Mouse (Mus musculus): Measurements from ENCODE around the gene Lgals1.

Lgals1 gene

DNA sequence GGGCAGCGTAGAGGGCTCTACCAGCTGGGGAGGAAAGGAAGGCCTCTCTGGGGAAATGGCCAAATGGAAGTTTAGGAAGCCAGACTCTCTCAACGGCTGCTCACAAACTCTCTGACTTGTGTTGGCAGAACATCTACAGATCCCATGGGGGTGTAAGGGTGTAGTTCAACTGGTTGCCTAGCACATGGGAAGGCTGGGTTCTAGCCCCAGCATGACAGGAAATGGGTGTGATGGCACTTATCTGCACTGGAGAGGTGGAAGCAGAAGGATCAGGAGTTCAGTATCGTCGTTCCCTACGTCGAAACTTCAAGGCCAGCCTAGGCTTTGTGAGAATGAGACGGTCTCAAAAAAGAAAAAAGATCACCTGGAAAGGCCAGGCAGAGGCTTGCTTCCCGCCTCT, 17.5 kb upstream of the Lgals1 start:
- WGBS = 88% methylated on average over 8 of the region's 8 CpGs

DNA sequence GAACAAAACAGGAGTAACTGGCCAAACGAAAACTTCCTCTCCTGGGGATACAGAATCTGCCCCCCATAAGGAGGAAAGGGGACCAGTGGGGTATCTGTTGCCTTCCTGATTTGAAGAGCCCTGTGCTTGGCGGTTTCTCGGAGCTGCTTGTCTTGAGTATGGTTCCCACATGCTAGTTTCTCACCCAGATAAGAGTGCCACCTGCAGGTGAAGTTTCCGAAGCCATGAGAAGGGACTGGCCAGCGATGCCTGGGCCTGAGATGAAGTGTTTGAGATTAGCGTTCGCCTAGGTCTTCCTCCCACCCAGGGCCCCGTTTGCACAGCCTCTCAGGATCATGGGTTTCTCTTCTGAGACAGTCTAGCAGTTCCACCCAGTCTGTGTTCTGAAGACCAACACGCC, 14.5 kb upstream of the Lgals1 start:
- WGBS = 35% methylated on average over 9 of the region's 9 CpGs

DNA sequence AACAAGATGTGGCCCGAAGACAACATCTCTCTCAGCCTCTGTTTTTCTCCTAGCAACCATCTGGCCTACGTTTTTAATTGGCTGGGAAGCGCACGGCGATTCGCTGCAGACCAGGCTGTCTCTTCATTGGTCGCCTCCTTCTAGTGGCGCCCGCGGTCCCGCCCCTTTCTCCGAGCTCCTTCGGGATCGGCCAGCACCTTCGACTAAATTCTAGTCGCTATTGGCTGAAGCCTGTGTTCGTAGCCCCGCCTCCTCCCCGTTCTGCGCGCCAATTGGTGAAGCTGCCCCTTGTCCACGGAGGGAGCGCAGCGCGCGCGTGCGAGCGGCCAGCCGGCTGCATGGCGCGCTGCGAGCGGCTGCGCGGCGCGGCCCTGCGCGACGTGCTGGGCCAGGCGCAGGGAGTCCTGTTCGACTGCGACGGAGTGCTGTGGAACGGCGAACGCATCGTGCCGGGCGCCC, 12.9 kb upstream of the Lgals1 start, which contains the start of gene Pdxp:
Gene Pdxp, plus strand, starts transcription at position 288 of the 459 bp plus-strand sequence.
- 1% methylated on average over 51 of the region's 51 CpGs for WGBS

DNA sequence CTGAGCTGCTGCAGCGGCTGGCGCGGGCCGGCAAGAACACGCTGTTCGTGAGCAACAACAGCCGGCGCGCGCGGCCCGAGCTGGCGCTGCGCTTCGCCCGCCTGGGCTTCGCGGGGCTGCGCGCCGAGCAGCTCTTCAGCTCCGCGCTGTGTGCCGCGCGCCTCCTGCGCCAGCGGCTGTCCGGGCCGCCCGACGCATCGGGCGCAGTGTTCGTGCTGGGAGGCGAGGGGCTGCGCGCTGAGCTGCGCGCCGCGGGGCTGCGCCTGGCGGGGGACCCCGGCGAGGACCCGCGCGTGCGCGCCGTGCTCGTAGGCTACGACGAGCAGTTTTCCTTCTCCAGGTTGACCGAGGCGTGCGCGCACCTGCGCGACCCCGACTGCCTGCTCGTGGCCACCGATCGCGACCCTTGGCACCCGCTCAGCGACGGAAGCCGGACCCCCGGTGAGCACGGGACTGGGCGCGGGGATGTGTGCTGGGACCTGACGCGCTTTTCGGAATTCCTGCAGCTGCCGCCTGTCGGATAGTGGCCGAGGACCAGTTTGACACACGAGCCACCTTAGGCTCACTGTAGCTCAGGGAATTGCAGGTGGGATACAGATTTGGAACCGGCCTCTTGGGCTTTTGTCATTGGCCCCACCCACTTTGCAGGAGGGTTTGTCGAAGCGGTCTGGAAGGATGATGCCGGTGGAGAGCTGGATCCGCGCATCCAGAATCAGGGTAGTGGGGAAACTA, 12.3 kb upstream of the Lgals1 start:
- under 1% methylated on average over 87 of the region's 87 CpGs for WGBS

DNA sequence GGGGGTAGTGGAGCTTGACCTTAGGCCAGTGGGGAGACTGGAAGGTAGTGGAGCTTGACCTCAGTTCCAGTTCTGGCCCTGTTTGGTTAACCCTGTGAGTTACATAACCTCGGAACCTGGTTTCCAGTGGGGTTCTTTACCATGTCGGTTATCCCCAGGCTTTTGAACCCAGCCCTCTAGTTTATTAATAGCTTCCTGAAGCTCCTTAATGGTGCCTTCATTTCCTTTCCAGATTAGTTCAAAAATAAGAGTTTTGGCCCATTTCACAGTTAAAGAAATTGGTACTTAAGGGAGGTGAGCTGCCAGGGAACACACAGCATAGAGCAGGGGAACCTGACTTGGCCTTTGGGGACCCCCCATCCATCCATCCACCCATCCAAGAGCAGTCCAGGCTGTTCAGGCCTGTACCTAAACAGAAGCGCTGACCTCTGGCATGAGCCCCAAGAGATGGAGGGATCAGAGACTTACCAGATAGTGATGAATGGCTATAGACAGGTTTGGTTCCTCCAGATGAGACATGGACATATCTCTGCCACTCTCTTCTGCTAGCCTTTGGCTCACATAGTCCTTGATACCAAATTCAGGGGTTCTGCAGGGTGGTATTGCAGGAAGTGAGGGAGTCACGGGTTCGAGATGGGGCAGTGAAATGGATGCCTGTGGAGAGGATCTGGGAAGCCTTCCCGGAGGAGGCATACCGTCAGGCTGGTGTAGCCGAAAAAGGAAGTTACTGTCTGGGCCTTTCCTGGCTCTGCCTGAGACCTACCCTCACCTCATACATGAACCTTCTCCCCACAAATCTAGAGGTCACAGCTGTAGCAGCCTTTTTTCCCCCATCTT, 11.5 kb upstream of the Lgals1 start:
- WGBS = 42% methylated on average over 8 of the region's 8 CpGs

DNA sequence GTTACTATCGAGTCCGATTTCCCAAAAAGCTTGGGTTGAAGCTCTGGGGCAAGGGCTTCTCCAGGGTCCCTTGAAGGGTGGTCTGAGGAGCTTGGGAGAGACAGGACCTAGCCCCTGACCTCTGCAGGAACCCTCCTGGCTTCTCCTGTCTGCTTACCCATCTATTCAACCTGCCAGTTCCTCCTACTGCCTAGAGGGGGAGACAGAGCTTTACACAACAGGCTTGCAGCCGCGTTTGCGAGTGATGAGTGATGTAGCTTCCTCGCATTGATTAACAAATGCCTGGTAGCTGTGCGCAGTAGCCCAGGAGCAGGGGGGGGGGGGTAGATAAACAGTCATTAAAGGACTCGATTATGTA, 10.9 kb upstream of the Lgals1 start:
- WGBS = 9% methylated on average over 8 of the region's 8 CpGs

DNA sequence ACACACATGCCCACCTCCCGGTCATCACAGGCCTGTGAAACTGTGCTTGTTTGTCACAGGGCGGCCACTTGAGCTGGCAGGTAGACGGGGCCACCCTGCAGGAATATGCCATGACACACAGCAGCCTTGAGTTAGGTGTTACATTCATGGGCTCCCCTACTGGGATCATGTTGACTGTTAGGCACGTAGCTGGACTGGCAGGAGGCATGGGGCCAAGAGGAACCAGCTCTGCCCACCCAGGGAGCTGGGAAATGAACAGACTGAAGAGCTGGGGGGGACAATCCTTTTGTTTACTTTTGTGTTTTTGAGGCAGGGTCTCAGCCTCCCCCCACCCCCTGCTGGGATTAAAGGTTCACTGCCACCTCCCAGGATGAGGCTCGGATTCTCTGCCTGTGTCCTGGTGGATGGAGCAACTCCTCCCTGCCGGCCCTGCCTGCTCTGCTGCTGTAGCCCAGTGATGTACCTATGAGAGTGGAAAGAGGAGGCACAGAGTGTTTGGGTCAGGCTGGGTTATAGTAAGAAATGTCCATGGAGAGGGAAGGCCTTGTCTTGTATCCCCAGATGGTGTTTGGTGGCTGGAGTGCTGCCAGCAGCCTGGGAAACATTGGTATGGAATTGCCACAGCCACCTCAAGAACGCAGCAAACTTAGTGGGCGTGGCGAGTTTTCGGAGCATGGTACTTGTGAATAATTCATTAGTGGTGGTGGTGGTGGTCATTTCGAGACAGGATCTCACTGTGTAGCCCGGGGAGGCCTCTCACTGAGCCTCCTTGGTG, 10.3 kb upstream of the Lgals1 start:
- 25% methylated on average over 12 of the region's 12 CpGs for WGBS

DNA sequence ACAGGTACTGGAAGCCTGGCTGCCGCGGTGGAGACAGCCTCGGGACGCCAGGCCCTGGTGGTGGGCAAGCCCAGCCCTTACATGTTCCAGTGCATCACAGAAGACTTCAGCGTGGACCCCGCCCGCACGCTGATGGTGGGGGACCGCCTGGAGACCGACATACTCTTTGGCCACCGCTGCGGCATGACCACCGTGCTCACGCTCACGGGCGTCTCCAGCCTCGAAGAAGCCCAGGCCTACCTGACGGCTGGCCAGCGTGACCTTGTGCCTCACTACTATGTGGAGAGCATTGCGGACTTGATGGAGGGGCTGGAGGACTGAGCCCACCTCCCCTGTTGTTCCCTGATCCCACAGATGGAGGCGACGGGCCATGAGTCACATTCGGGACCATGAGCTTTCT, 8.4 kb upstream of the Lgals1 start:
- WGBS = 91% methylated on average over 23 of the region's 23 CpGs

DNA sequence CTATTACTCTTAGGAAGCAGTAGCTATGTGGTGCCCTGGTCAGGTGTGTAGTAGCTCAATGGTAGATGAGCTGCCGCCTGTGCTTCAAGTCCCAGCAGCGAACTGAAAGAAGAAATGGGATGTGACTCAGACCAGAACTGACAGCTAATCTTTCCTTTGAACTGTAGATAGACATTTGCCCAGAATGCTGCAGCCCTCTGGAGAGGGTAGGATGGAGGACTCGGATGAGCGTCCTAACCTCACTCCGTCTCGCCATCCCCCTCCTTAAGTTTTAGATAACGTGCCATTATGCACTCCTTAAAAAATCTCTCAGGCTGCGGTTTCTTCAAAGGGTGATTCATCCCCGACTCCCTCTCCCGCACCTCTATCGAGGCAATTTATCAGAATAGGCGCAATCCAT, 6.6 kb upstream of the Lgals1 start:
- WGBS = 71% methylated on average over 12 of the region's 12 CpGs

DNA sequence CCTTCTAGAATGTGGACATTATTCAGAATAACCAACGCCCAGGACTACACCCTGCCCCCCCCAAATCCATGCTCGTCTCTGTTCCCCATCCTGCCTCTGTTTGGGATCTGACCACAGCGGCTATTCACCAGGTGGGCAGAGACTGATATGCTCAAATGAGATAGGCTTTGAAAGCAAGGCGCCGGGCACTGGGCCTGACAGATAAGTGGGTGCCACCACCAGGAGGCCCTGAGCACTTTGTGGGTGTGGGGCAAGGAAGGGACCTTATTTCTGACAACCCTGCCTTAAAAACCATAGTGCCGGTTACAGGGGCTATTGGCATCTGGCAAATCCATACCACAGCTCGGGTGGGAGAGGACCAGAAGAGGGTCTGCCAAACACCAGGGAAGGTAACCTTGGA, 3.8 kb upstream of the Lgals1 start:
- WGBS = 90% methylated on average over 7 of the region's 7 CpGs

DNA sequence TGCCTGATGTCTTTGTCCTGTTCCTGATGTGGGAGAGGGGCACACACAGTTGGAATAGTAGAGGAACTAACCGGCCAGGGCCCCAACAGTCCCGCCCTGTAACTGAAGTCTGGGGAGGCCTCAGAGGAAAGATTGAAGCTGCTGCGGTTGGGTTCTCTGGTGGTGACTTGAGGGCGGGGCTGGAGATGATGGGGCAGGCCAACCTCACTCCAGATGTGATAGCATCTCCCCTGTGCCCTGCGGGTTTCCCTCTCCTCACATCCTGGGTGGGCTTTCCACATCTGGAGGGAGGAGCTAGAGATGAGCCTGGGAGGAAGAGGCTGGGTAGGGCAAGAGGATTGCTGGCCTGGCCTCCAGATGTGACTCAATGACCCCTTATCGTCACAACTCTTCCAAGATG, 2.9 kb upstream of the Lgals1 start:
- 88% methylated on average over 6 of the region's 6 CpGs for whole genome bisulfite sequencing

DNA sequence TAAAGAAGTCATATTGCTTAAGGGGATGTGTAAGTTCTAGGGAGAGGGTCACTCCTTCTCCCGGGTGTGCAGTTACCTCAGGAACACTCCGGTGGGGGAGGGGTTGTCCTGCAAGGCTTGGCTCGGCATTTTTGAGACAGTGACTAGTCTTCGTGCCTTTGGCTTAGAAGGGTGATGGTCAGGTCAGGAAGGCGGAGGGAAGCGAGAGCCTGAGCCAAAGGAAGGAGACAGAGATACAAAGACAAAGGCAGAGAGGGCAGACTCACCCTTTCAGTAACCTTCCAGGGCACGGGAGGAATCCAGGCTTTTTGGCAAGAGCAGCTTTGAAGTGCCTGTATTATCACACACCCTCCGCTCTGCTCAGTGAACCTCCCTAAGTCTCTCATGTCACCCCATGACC, 1.4 kb upstream of the Lgals1 start:
- WGBS = 70% methylated on average over 8 of the region's 8 CpGs

DNA sequence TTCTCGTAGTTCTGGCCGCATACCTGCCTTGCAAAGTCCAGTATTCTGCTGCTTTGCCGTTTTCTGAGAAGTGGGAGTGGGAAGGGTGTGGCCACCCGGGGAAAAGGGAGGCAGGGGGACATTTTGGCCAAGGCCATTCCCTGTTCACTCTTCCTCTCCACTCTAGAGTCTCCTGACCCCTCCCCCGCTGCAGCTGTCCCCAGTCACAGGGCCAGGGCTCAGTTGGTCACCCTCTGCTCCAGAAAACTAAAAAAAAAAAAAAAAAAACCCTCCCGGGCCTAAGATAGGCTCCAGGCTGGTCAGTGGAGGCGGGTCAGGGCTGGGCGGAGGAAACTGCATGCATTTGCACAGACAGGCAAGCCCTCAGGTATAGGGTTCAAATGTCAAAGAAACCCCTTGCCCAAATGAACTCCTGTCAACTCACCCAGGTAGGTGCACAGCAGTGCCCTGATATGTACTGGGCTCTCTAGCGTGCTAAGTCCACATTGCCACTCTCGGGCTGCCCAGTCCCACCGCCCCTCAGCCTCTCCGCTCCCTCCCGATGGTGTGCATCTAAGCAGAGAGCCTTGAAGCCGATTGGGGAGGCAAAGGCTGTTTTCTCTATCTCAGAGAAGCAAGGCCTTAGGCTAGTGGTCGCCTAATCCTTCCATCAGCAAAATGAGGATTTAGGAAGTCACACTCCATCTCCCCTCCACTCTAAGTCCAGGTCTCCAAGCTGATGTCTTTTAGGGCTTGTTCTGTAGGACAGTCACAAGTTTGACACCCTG, 679 bp downstream of the Lgals1 start:
- WGBS = 49% methylated on average over 15 of the region's 15 CpGs

DNA sequence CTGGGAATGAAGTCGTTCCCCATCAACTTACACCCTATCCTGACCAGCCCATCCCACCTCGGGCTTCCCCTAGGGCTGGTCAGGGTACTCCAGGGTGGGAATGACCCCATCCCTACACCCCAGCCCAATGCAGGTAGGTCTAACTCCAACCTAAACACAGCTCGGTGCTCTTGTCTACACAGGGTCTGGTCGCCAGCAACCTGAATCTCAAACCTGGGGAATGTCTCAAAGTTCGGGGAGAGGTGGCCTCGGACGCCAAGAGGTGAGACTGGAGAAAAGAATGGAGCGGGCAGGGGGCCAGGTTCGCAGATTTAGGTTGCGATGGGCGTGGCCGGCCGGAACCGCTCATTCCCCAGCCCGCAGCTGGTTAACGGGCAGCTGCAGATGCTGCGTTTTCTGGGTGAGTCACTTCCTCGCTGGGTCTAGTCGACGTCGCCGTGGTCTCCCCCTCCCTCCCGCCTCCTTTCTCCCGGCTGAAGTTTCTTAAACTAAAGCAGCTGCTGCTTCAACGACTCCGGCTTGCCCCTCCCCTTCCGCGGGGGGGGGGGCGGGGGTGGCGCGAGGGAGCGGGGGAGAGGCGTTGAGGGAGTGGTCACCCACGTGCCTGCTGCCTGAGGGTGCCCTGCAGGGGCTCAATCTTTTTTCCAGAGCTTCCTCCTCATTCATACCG, 1.4 kb downstream of the Lgals1 start:
- 1% methylated on average over 33 of the region's 35 CpGs for WGBS

DNA sequence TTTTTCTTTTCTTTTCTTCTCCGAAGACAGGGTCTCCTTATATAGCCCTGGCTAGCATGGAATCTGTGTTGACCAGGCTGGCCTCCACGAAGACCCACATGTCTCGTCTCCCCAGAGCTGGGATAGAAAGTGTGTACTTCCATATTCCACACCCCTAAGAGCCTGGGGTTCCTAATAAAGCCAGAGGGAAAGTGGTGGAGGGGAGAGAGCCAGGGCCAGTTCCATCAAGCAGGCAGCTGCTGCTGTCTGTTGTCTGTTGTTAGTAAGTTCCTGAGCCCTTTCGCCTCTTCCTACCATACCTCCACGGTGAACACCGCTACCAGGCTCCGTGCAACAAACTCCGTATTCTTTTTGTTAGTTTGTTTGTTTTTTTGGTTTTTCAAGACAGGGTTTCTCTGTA, 2.0 kb downstream of the Lgals1 start:
- 60% methylated on average over 8 of the region's 8 CpGs for WGBS

DNA sequence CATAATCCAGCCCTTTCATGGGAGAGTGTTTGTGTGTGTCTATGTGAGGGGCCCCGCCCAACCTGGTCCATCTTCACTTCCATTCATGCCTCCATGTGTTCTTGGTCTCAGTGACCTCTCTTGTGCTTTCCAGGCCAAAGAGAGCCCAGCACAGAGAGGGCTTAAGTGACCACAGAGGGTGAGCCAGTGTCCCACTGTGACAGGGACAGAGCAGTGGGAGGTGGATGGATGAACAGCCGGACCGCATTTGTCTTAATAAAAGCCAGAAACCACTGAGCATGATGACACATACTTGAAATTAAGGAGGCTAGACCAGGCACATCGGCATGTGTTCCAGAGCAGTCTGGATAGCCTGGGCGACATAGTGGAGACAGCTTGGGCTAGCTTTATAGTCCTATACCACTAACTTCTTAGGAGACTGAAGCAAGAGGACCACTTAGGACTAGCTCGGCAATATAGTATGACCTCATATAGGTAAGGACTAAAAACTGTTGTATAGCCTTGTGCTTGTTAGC, 3.7 kb downstream of the Lgals1 start:
- WGBS = 95% methylated on average over 6 of the region's 6 CpGs

DNA sequence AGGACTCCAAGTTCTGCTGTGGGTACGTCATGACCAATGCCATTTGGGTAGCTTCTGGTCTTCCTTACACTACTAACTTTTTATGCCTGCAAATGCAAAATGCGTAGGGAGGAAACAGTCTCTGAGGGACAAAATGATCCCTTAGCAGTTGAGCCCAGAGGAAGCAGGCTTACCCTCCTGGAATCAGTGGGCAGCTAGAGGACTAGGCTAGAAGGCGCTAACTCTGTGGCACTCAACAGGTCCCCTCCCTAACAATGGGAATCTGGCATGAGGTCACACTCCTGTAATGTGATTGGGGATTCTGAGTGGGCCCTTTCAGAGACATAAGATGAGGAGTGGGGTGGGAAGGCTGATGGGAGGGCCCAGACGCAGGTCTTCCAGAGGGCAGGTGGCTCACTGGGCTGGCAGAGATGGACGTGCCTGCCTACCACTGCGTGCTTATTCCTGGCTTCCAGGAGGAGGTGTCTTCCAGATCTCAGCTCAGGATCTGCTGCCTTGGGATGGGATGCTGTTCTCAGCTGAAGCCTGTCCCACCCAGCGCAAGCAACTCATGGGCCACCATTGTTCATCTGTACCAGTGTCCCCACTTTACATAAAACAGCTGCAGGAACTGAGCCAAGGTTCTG, 4.4 kb downstream of the Lgals1 start:
- WGBS = 84% methylated on average over 7 of the region's 7 CpGs

DNA sequence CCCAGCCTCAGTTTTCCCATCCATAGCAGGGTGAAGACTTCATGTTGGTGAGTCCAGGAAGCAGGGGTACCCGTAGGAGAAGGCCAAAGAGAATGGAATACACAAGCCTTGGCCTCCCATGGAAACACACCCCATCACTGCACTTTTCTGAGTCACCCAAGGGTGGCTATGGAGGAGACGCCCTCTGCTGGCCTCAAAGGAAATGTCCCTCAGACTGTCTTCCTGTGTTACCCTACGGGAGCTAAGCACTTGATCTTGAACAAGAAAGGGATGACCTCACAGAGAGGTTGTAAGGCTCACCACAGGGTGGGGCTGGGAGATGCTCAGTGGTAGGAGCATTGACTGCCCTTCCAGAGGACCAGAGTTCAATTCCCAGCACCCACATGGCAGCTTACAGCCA, 5.1 kb downstream of the Lgals1 start:
- WGBS = 10% methylated on average over 3 of the region's 3 CpGs

DNA sequence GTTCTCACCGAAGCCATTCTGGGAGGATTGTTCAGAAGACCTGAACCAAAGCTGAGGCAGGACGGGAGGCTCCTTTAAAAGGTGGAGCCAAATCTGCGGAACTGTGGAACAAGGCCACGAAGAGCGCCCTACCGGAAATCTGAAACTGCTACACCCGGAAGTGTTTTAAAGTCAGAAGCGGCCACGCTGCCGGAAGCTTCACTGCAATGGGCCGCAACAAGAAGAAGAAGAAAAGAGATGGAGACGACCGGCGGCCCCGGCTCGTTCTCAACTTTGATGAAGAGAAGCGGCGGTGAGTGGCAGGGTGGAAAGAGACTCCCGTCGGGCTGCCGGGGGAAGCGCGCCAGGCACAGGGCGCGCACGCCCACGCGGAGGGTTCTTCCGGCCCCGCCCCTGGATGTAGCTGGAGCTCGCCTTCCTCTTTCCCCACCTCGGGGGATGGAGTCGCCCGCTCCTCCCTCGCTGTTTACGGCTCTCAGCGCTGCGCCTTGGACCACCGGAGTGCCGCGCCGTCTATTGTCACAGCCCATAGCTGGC, 8.3 kb downstream of the Lgals1 start, which contains the start of gene Nol12:
Gene Nol12, plus strand, starts transcription at position 150 of the 537 bp plus-strand sequence.
- under 1% methylated on average over 41 of the region's 42 CpGs for WGBS

DNA sequence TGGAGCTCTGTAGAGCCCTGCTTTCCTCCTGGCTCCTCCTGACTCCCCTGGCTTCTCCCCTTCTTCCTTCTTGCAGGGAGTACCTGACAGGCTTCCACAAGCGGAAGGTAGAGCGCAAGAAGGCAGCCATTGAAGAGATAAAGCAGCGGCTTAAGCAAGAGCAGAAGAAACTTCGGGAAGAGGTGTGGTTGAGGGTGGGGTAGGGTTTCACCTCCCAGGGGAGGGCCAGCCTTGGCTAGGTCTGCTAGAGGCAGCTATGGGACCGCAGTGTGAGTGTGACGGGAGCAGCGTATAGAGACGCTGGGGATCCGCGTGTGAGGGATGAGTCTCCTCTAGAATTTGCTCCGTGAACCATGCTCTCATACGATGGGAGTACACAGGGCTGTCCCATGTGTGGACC, 9.9 kb downstream of the Lgals1 start:
- WGBS = 94% methylated on average over 12 of the region's 12 CpGs

Data from cerebral cortex, adult 2 months (tissue).